Mouse (Mus musculus): ENCODE measurements around the gene Retn. TPM values are rescaled to one million over a fixed set of nuclear protein-coding genes. Genes with fewer than 3 reads are reported as not detected.

Gene Retn
- total RNA-seq (2014; fragmentation: Nextera tagmentation) (not detected in 2 replicates), total RNA-seq (2017) (not detected in 2 replicates), polyA plus RNA-seq (2012) (not detected in 2 replicates)

- H3K4me3 ChIP-seq (ENCODE audit: low read depth, low read length) = no peak within 1 kb of the TSS
- TF ChIP-seq GATA1 (IDR thresholded peaks at IDR 0.05; ENCODE audit: borderline replicate concordance, low read length) = no peak
- no peak for TF ChIP-seq GATA2 (IDR thresholded peaks at IDR 0.05; ENCODE audit: borderline replicate concordance, low read depth, low read length)
- TF ChIP-seq CTCF (IDR thresholded peaks at IDR 0.05; ENCODE audit: low read depth, low read length) = no peak
Measured at GRCm38 (mm10) chr8:3655526-3655925, at the start of gene Retn. Retn (plus strand) TSS chr8:3655770.

DNA sequence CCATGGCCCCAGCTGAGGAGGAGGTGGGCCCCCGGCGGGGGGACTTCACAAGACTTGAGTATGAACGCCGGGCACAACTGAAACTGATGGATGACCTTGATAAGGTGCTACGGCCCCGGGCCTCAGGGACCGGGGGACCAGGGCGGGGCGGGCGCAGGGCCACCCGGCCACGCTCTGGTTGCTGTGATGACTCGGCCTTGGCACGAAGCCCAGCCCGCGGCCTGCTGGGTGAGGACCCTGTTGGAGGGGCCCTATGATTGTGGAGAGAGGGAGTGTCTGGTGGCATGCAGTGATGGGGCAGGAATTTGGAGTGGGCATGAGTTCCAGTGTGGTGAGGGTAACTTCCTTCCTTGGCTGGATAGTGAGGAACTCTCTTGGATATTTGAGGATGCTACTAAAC, 49.0 kb upstream of the Retn start:
- ATAC-seq (ENCODE audit: extremely low read depth, insufficient number of reproducible peaks, low FRiP score, poor library complexity, severe bottlenecking) (0 out of 2 replicates have a peak, but pooled peaks have one; percentile 24), DNase-seq (ENCODE audit: low spot score) (peak; percentile 60)
- peaks cover 27% of the 10 kb centered on the region for H3K4me1 ChIP-seq (ENCODE audit: insufficient read depth, low read depth, low read length)
- H3K4me3 ChIP-seq (ENCODE audit: low read depth, low read length) = peak overlapping the region; percentile 11; the same call in 1 of the 2 replicates
- H3K27me3 ChIP-seq (ENCODE audit: insufficient read depth, low read length) = peaks cover 23% of the 10 kb centered on the region
- peaks cover 46% of the 10 kb centered on the region for H3K36me3 ChIP-seq (replicated peaks)
- H3K9me3 ChIP-seq (replicated peaks) = no peaks in the 10 kb centered on the region
- no peak for TF ChIP-seq GATA1 (IDR thresholded peaks at IDR 0.05; ENCODE audit: borderline replicate concordance, low read length)
- no peak for TF ChIP-seq CTCF (IDR thresholded peaks at IDR 0.05; ENCODE audit: low read depth, low read length)
- no peak for TF ChIP-seq GATA2 (IDR thresholded peaks at IDR 0.05; ENCODE audit: borderline replicate concordance, low read depth, low read length)
- no peak for TF ChIP-seq TAL1 (conservative IDR thresholded peaks at IDR 0.05; ENCODE audit: low read depth, low read length)
- TF ChIP-seq POLR2AphosphoS5 (IDR thresholded peaks at IDR 0.05; ENCODE audit: insufficient replicate concordance, low read depth, low read length) = no peak

More at GRCm38 (mm10) chr8:3655526-3655925, at the start of gene Retn:
- Histone ChIP-seq H3K36me3 (replicated peaks) (no peaks in the 10 kb centered on the region), H3K9me3 (replicated peaks) (no peaks in the 10 kb centered on the region), H3K27me3 (ENCODE audit: insufficient read depth, low read length) (peaks cover 45% of the 10 kb centered on the region), H3K4me1 (ENCODE audit: insufficient read depth, low read depth, low read length) (no peaks in the 10 kb centered on the region)
- DNase-seq (ENCODE audit: low spot score) (no peak), ATAC-seq (ENCODE audit: extremely low read depth, insufficient number of reproducible peaks, low FRiP score, poor library complexity, severe bottlenecking) (no peak)

- no peak for DNase-seq (ENCODE audit: low spot score)
- no peak for TF ChIP-seq GATA1 (IDR thresholded peaks at IDR 0.05; ENCODE audit: borderline replicate concordance, low read length)
- TF ChIP-seq POLR2AphosphoS5 (IDR thresholded peaks at IDR 0.05; ENCODE audit: insufficient replicate concordance, low read depth, low read length) = no peak
- TF ChIP-seq TAL1 (conservative IDR thresholded peaks at IDR 0.05; ENCODE audit: low read depth, low read length) = no peak
- no peak for ATAC-seq (ENCODE audit: extremely low read depth, insufficient number of reproducible peaks, low FRiP score, poor library complexity, severe bottlenecking)
- peaks cover 29% of the 10 kb centered on the region for H3K4me1 ChIP-seq (ENCODE audit: insufficient read depth, low read depth, low read length)
- H3K4me3 ChIP-seq (ENCODE audit: low read depth, low read length) = no peak overlapping the region
- peaks cover 59% of the 10 kb centered on the region for H3K36me3 ChIP-seq (replicated peaks)
- H3K9me3 ChIP-seq (replicated peaks) = no peaks in the 10 kb centered on the region
- H3K27me3 ChIP-seq (ENCODE audit: insufficient read depth, low read length) = peaks cover 17% of the 10 kb centered on the region
Measured at GRCm38 (mm10) chr8:3607822-3608221, 47.7 kb upstream of the Retn start.

GRCm38 (mm10) chr8:3609046-3609815, 46.3 kb upstream of the Retn start:
- Histone ChIP-seq H3K4me3 (ENCODE audit: low read depth, low read length) (no peak overlapping the region), H3K27me3 (ENCODE audit: insufficient read depth, low read length) (peaks cover 5% of the 10 kb centered on the region), H3K9me3 (replicated peaks) (no peaks in the 10 kb centered on the region), H3K36me3 (replicated peaks) (peaks cover 73% of the 10 kb centered on the region), H3K4me1 (ENCODE audit: insufficient read depth, low read depth, low read length) (peaks cover 30% of the 10 kb centered on the region)
- TF ChIP-seq CTCF (IDR thresholded peaks at IDR 0.05; ENCODE audit: low read depth, low read length) (no peak), GATA2 (IDR thresholded peaks at IDR 0.05; ENCODE audit: borderline replicate concordance, low read depth, low read length) (no peak)
- no peak for DNase-seq (ENCODE audit: low spot score)
- ATAC-seq (ENCODE audit: extremely low read depth, insufficient number of reproducible peaks, low FRiP score, poor library complexity, severe bottlenecking) = no peak

DNA sequence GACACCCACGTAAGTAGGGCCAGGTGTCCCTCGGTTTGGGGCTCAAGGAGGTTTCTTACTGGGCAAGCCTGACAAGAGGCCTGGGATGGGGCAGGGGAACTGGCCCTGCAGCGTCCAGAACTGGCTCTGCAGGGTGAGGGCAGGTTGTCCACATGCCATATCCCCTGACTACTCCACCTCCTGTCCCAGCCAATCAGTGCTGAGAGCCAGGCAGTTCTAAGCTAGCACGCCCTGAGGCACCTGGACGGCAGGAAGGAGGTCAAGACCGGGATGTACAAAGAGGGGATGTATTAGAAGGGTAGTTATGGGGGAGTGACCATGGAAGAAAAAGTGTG, 45.8 kb upstream of the Retn start:
- no peak overlapping the region for H3K4me3 ChIP-seq (ENCODE audit: low read depth, low read length)
- ATAC-seq (ENCODE audit: extremely low read depth, insufficient number of reproducible peaks, low FRiP score, poor library complexity, severe bottlenecking) (no peak), DNase-seq (ENCODE audit: low spot score) (no peak)
- H3K4me1 ChIP-seq (ENCODE audit: insufficient read depth, low read depth, low read length) = peaks cover 30% of the 10 kb centered on the region
- H3K9me3 ChIP-seq (replicated peaks) = no peaks in the 10 kb centered on the region
- peaks cover 78% of the 10 kb centered on the region for H3K36me3 ChIP-seq (replicated peaks)
- TF ChIP-seq GATA1 (IDR thresholded peaks at IDR 0.05; ENCODE audit: borderline replicate concordance, low read length) (no peak), GATA2 (IDR thresholded peaks at IDR 0.05; ENCODE audit: borderline replicate concordance, low read depth, low read length) (no peak), POLR2AphosphoS5 (IDR thresholded peaks at IDR 0.05; ENCODE audit: insufficient replicate concordance, low read depth, low read length) (no peak), CTCF (IDR thresholded peaks at IDR 0.05; ENCODE audit: low read depth, low read length) (no peak), TAL1 (conservative IDR thresholded peaks at IDR 0.05; ENCODE audit: low read depth, low read length) (no peak)
- no peaks in the 10 kb centered on the region for H3K27me3 ChIP-seq (ENCODE audit: insufficient read depth, low read length)

- ATAC-seq (ENCODE audit: extremely low read depth, insufficient number of reproducible peaks, low FRiP score, poor library complexity, severe bottlenecking) = peak; percentile 95
- peaks cover 32% of the 10 kb centered on the region for H3K4me1 ChIP-seq (ENCODE audit: insufficient read depth, low read depth, low read length)
- peaks cover 71% of the 10 kb centered on the region for H3K36me3 ChIP-seq (replicated peaks)
- peak; percentile 100 for DNase-seq (ENCODE audit: low spot score)
- peak within 1 kb of the TSS; percentile 80 for H3K4me3 ChIP-seq (ENCODE audit: low read depth, low read length)
- no peaks in the 10 kb centered on the region for H3K27me3 ChIP-seq (ENCODE audit: insufficient read depth, low read length)
- H3K9me3 ChIP-seq (replicated peaks) = no peaks in the 10 kb centered on the region
- no peak for TF ChIP-seq GATA1 (IDR thresholded peaks at IDR 0.05; ENCODE audit: borderline replicate concordance, low read length)
Measured at GRCm38 (mm10) chr8:3621199-3621970, 34.2 kb upstream of the Retn start, which contains the start of the genes Xab2 and Pet100. Xab2 (minus strand) TSS chr8:3621316. Pet100 (plus strand) TSS chr8:3621548.

Measured in G1E (cell line).